Mouse (Mus musculus): ENCODE results near the gene Kcnh4. TPM values are rescaled to one million over a fixed set of nuclear protein-coding genes. Genes with fewer than 3 reads are reported as not detected.

The Kcnh4 gene
- 3.7 and 5.5 TPM in 2 replicates for polyA plus RNA-seq (2015; fragmentation: Nextera tagmentation; extraction: Ambion mirVana)

GRCm38 (mm10) chr11:100759611-100760233, at the start of gene Kcnh4:
Kcnh4 (minus strand) TSS chr11:100759942.

GRCm38 (mm10) chr11:100770646-100771408, 11.1 kb upstream of the Kcnh4 start, which contains the start of gene Ghdc:
Ghdc (minus strand) TSS chr11:100770957.

GRCm38 (mm10) chr11:100762831-100763230, 3.1 kb upstream of the Kcnh4 start, which contains the start of gene Hcrt:
Hcrt (minus strand) TSS chr11:100762931.

GRCm38 (mm10) chr11:100738066-100738604, 21.6 kb downstream of the Kcnh4 start, which contains the start of gene Rab5c:
Rab5c (minus strand) TSS chr11:100738215.

GRCm38 (mm10) chr11:100713735-100714533, 45.8 kb downstream of the Kcnh4 start, which contains the start of gene Hspb9:
Hspb9 (plus strand) TSS chr11:100713850.

GRCm38 (mm10) chr11:100711783-100712615, 47.7 kb downstream of the Kcnh4 start, which contains the start of gene Kat2a:
Kat2a (minus strand) TSS chr11:100712465.

GRCm38 (mm10) chr11:100703851-100704531, 55.8 kb downstream of the Kcnh4 start, which contains the start of gene Dhx58:
Dhx58 (minus strand) TSS chr11:100704271.

GRCm38 (mm10) chr11:100692164-100692616, 67.6 kb downstream of the Kcnh4 start, which contains the start of gene Zfp385c:
Zfp385c (minus strand) TSS chr11:100692455.

Other genes with a start within 250 kb of the Kcnh4 start
- gene Acly, start 231.9 kb downstream of the Kcnh4 start, polyA plus RNA-seq (2015; fragmentation: Nextera tagmentation; extraction: Ambion mirVana), result 118 and 128 TPM in 2 replicates
- gene Ttc25, start 214.3 kb downstream of the Kcnh4 start, polyA plus RNA-seq (2015; fragmentation: Nextera tagmentation; extraction: Ambion mirVana), result 1.3 and 2.2 TPM in 2 replicates
- gene Cnp, start 185.0 kb downstream of the Kcnh4 start, polyA plus RNA-seq (2015; fragmentation: Nextera tagmentation; extraction: Ambion mirVana), result 170 and 228 TPM in 2 replicates
- gene Nkiras2, start 140.7 kb downstream of the Kcnh4 start, polyA plus RNA-seq (2015; fragmentation: Nextera tagmentation; extraction: Ambion mirVana), result 65.0 and 77.4 TPM in 2 replicates
- gene Dnajc7, start 139.8 kb downstream of the Kcnh4 start, polyA plus RNA-seq (2015; fragmentation: Nextera tagmentation; extraction: Ambion mirVana), result 208 and 230 TPM in 2 replicates
- 0.69 and 1.0 TPM in 2 replicates for gene Zfp385c, start 67.5 kb downstream of the Kcnh4 start, polyA plus RNA-seq (2015; fragmentation: Nextera tagmentation; extraction: Ambion mirVana)
- 2.3 and 2.5 TPM in 2 replicates for gene Dhx58, start 55.7 kb downstream of the Kcnh4 start, polyA plus RNA-seq (2015; fragmentation: Nextera tagmentation; extraction: Ambion mirVana)
- gene Kat2a, start 47.5 kb downstream of the Kcnh4 start, polyA plus RNA-seq (2015; fragmentation: Nextera tagmentation; extraction: Ambion mirVana), result 60.5 and 62.5 TPM in 2 replicates
- gene Hspb9, start 46.1 kb downstream of the Kcnh4 start, polyA plus RNA-seq (2015; fragmentation: Nextera tagmentation; extraction: Ambion mirVana), result 0.37 TPM in 1 of 2 replicates, not detected in the other
- gene Rab5c, start 21.7 kb downstream of the Kcnh4 start, polyA plus RNA-seq (2015; fragmentation: Nextera tagmentation; extraction: Ambion mirVana), result 31.1 and 35.2 TPM in 2 replicates
- 0.76 and 1.3 TPM in 2 replicates for gene Hcrt, start 3.0 kb upstream of the Kcnh4 start, polyA plus RNA-seq (2015; fragmentation: Nextera tagmentation; extraction: Ambion mirVana)
- gene Ghdc, start 11.0 kb upstream of the Kcnh4 start, polyA plus RNA-seq (2015; fragmentation: Nextera tagmentation; extraction: Ambion mirVana), result 8.1 and 8.2 TPM in 2 replicates
- gene Stat5b, start 90.8 kb upstream of the Kcnh4 start, polyA plus RNA-seq (2015; fragmentation: Nextera tagmentation; extraction: Ambion mirVana), result 16.4 and 17.6 TPM in 2 replicates
- gene Stat5a, start 99.4 kb upstream of the Kcnh4 start, polyA plus RNA-seq (2015; fragmentation: Nextera tagmentation; extraction: Ambion mirVana), result 2.3 and 3.0 TPM in 2 replicates
- 49.0 and 55.4 TPM in 2 replicates for gene Stat3, start 179.6 kb upstream of the Kcnh4 start, polyA plus RNA-seq (2015; fragmentation: Nextera tagmentation; extraction: Ambion mirVana)
- gene Cavin1, start 210.9 kb upstream of the Kcnh4 start, polyA plus RNA-seq (2015; fragmentation: Nextera tagmentation; extraction: Ambion mirVana), result 52.5 and 68.3 TPM in 2 replicates
- 156 and 176 TPM in 2 replicates for gene Atp6v0a1, start 249.5 kb upstream of the Kcnh4 start, polyA plus RNA-seq (2015; fragmentation: Nextera tagmentation; extraction: Ambion mirVana)

Data from neural tube, postnatal 0 days (tissue).